Mouse (Mus musculus): Measurements from ENCODE around the gene Maz. TPM values are rescaled to one million over a fixed set of nuclear protein-coding genes. Genes with fewer than 3 reads are reported as not detected.

The Maz gene
- polyA plus RNA-seq (2015; fragmentation: Nextera tagmentation; extraction: Ambion mirVana), result 57.9 and 58.8 TPM in 2 replicates

GRCm38 (mm10) chr7:127026984-127027726 lies at the start of gene Maz:
Maz (minus strand) TSS chr7:127027037.
- WGBS, result under 1% methylated on average over 50 of the region's 63 CpGs
- H3K27ac ChIP-seq (ENCODE audit: low read length), result peak within 1 kb of the TSS; percentile 99
- peak within 1 kb of the TSS; percentile 92 for H3K4me2 ChIP-seq (ENCODE audit: low read length)
- no peaks in the 10 kb centered on the region for H3K27me3 ChIP-seq (replicated peaks; ENCODE audit: control insufficient read depth, insufficient read depth, low read length)
- H3K4me1 ChIP-seq (replicated peaks; ENCODE audit: control insufficient read depth, insufficient read depth, low read length), result peaks cover 36% of the 10 kb centered on the region
- H3K36me3 ChIP-seq (ENCODE audit: control insufficient read depth, insufficient read depth), result peaks cover 7% of the 10 kb centered on the region
- H3K9me3 ChIP-seq (ENCODE audit: control insufficient read depth, low read length), result no peaks in the 10 kb centered on the region
- H3K9ac ChIP-seq (replicated peaks; ENCODE audit: low read depth, low read length), result peak within 1 kb of the TSS; percentile 92
- peak within 1 kb of the TSS; percentile 60 for H3K4me3 ChIP-seq (replicated peaks; ENCODE audit: low read length)
- ATAC-seq, result peak; percentile 92

- H3K9ac ChIP-seq (replicated peaks; ENCODE audit: low read depth, low read length), result no peak overlapping the region
- WGBS, result 89% methylated on average over 5 of the region's 5 CpGs
- no peak for ATAC-seq
These were observed 49.4 kb upstream of the Maz start for GRCm38 (mm10) chr7:127076188-127076587.

GRCm38 (mm10) chr7:127073221-127073620 lies 46.4 kb upstream of the Maz start:
- H3K4me1 ChIP-seq (replicated peaks; ENCODE audit: control insufficient read depth, insufficient read depth, low read length), result no peaks in the 10 kb centered on the region
- H3K27ac ChIP-seq (ENCODE audit: low read length), result no peak overlapping the region
- no peak overlapping the region for H3K9ac ChIP-seq (replicated peaks; ENCODE audit: low read depth, low read length)
- H3K36me3 ChIP-seq (ENCODE audit: control insufficient read depth, insufficient read depth), result no peaks in the 10 kb centered on the region
- no peak overlapping the region for H3K4me3 ChIP-seq (replicated peaks; ENCODE audit: low read length)
- H3K4me2 ChIP-seq (ENCODE audit: low read length), result no peak overlapping the region
- H3K27me3 ChIP-seq (replicated peaks; ENCODE audit: control insufficient read depth, insufficient read depth, low read length), result no peaks in the 10 kb centered on the region
- 84% methylated on average over 4 of the region's 4 CpGs for WGBS
- no peak for ATAC-seq
- H3K9me3 ChIP-seq (ENCODE audit: control insufficient read depth, low read length), result no peaks in the 10 kb centered on the region

More at GRCm38 (mm10) chr7:127076188-127076587, 49.4 kb upstream of the Maz start:
- no peaks in the 10 kb centered on the region for H3K4me1 ChIP-seq (replicated peaks; ENCODE audit: control insufficient read depth, insufficient read depth, low read length)
- H3K4me3 ChIP-seq (replicated peaks; ENCODE audit: low read length), result no peak overlapping the region
- H3K9me3 ChIP-seq (ENCODE audit: control insufficient read depth, low read length), result no peaks in the 10 kb centered on the region
- no peaks in the 10 kb centered on the region for H3K36me3 ChIP-seq (ENCODE audit: control insufficient read depth, insufficient read depth)
- H3K4me2 ChIP-seq (ENCODE audit: low read length), result no peak overlapping the region
- H3K27ac ChIP-seq (ENCODE audit: low read length), result no peak overlapping the region
- H3K27me3 ChIP-seq (replicated peaks; ENCODE audit: control insufficient read depth, insufficient read depth, low read length), result no peaks in the 10 kb centered on the region

GRCm38 (mm10) chr7:127070871-127071413 lies 44.1 kb upstream of the Maz start:
- no peak overlapping the region for H3K4me2 ChIP-seq (ENCODE audit: low read length)
- H3K27me3 ChIP-seq (replicated peaks; ENCODE audit: control insufficient read depth, insufficient read depth, low read length), result no peaks in the 10 kb centered on the region
- H3K4me1 ChIP-seq (replicated peaks; ENCODE audit: control insufficient read depth, insufficient read depth, low read length), result no peaks in the 10 kb centered on the region
- WGBS, result 77% methylated on average over 4 of the region's 4 CpGs
- no peak overlapping the region for H3K4me3 ChIP-seq (replicated peaks; ENCODE audit: low read length)
- no peaks in the 10 kb centered on the region for H3K36me3 ChIP-seq (ENCODE audit: control insufficient read depth, insufficient read depth)
- no peaks in the 10 kb centered on the region for H3K9me3 ChIP-seq (ENCODE audit: control insufficient read depth, low read length)
- no peak for ATAC-seq
- no peak overlapping the region for H3K9ac ChIP-seq (replicated peaks; ENCODE audit: low read depth, low read length)
- H3K27ac ChIP-seq (ENCODE audit: low read length), result no peak overlapping the region

GRCm38 (mm10) chr7:127066317-127066716 lies 39.5 kb upstream of the Maz start:
- ATAC-seq, result no peak
- Histone ChIP-seq H3K4me1 (replicated peaks; ENCODE audit: control insufficient read depth, insufficient read depth, low read length) (no peaks in the 10 kb centered on the region), H3K9ac (replicated peaks; ENCODE audit: low read depth, low read length) (no peak overlapping the region), H3K4me3 (replicated peaks; ENCODE audit: low read length) (no peak overlapping the region), H3K9me3 (ENCODE audit: control insufficient read depth, low read length) (no peaks in the 10 kb centered on the region; the same call in 1 of the 2 replicates), H3K27ac (ENCODE audit: low read length) (no peak overlapping the region), H3K36me3 (ENCODE audit: control insufficient read depth, insufficient read depth) (no peaks in the 10 kb centered on the region), H3K4me2 (ENCODE audit: low read length) (no peak overlapping the region), H3K27me3 (replicated peaks; ENCODE audit: control insufficient read depth, insufficient read depth, low read length) (no peaks in the 10 kb centered on the region)
- 85% methylated on average over 4 of the region's 4 CpGs for WGBS

GRCm38 (mm10) chr7:127065538-127065937 lies 38.7 kb upstream of the Maz start:
- no peaks in the 10 kb centered on the region for H3K4me1 ChIP-seq (replicated peaks; ENCODE audit: control insufficient read depth, insufficient read depth, low read length)
- H3K9me3 ChIP-seq (ENCODE audit: control insufficient read depth, low read length), result no peaks in the 10 kb centered on the region; the same call in 1 of the 2 replicates
- H3K4me3 ChIP-seq (replicated peaks; ENCODE audit: low read length), result no peak overlapping the region
- no peak for ATAC-seq
- WGBS, result 90% methylated on average over 6 of the region's 6 CpGs
- no peak overlapping the region for H3K27ac ChIP-seq (ENCODE audit: low read length)
- H3K4me2 ChIP-seq (ENCODE audit: low read length), result no peak overlapping the region
- no peaks in the 10 kb centered on the region for H3K36me3 ChIP-seq (ENCODE audit: control insufficient read depth, insufficient read depth)
- H3K9ac ChIP-seq (replicated peaks; ENCODE audit: low read depth, low read length), result no peak overlapping the region
- no peaks in the 10 kb centered on the region for H3K27me3 ChIP-seq (replicated peaks; ENCODE audit: control insufficient read depth, insufficient read depth, low read length)

- Histone ChIP-seq H3K27ac (ENCODE audit: low read length) (no peak overlapping the region), H3K4me3 (replicated peaks; ENCODE audit: low read length) (no peak overlapping the region), H3K4me1 (replicated peaks; ENCODE audit: control insufficient read depth, insufficient read depth, low read length) (no peaks in the 10 kb centered on the region), H3K36me3 (ENCODE audit: control insufficient read depth, insufficient read depth) (no peaks in the 10 kb centered on the region), H3K9ac (replicated peaks; ENCODE audit: low read depth, low read length) (no peak overlapping the region), H3K9me3 (ENCODE audit: control insufficient read depth, low read length) (no peaks in the 10 kb centered on the region), H3K4me2 (ENCODE audit: low read length) (no peak overlapping the region), H3K27me3 (replicated peaks; ENCODE audit: control insufficient read depth, insufficient read depth, low read length) (no peaks in the 10 kb centered on the region)
- WGBS, result 76% methylated on average over 5 of the region's 5 CpGs
- ATAC-seq, result no peak
These were observed 28.3 kb upstream of the Maz start for GRCm38 (mm10) chr7:127055026-127055585.

GRCm38 (mm10) chr7:127041851-127042672 lies 15.2 kb upstream of the Maz start, which contains the start of gene Kif22:
Kif22 (minus strand) TSS chr7:127042471.
- peak; percentile 91 for ATAC-seq
- peaks cover 19% of the 10 kb centered on the region for H3K4me1 ChIP-seq (replicated peaks; ENCODE audit: control insufficient read depth, insufficient read depth, low read length)
- H3K27me3 ChIP-seq (replicated peaks; ENCODE audit: control insufficient read depth, insufficient read depth, low read length), result no peaks in the 10 kb centered on the region

GRCm38 (mm10) chr7:127031244-127031643 lies 4.4 kb upstream of the Maz start:
- no peak for ATAC-seq
- Histone ChIP-seq H3K4me3 (replicated peaks; ENCODE audit: low read length) (no peak overlapping the region), H3K27ac (ENCODE audit: low read length) (no peak overlapping the region), H3K36me3 (ENCODE audit: control insufficient read depth, insufficient read depth) (no peaks in the 10 kb centered on the region; the same call in 1 of the 2 replicates), H3K4me1 (replicated peaks; ENCODE audit: control insufficient read depth, insufficient read depth, low read length) (peaks cover 7% of the 10 kb centered on the region), H3K27me3 (replicated peaks; ENCODE audit: control insufficient read depth, insufficient read depth, low read length) (no peaks in the 10 kb centered on the region), H3K9me3 (ENCODE audit: control insufficient read depth, low read length) (no peaks in the 10 kb centered on the region), H3K9ac (replicated peaks; ENCODE audit: low read depth, low read length) (no peak overlapping the region), H3K4me2 (ENCODE audit: low read length) (no peak overlapping the region)
- whole genome bisulfite sequencing, result 79% methylated on average over 1 of the region's 1 CpGs

More at GRCm38 (mm10) chr7:127041851-127042672, 15.2 kb upstream of the Maz start, which contains the start of gene Kif22:
- 0% methylated on average over 53 of the region's 53 CpGs for WGBS
- Histone ChIP-seq H3K9ac (replicated peaks; ENCODE audit: low read depth, low read length) (peak within 1 kb of the TSS; percentile 82), H3K4me2 (ENCODE audit: low read length) (peak within 1 kb of the TSS; percentile 93), H3K27ac (ENCODE audit: low read length) (peak within 1 kb of the TSS; percentile 56), H3K9me3 (ENCODE audit: control insufficient read depth, low read length) (no peaks in the 10 kb centered on the region), H3K36me3 (ENCODE audit: control insufficient read depth, insufficient read depth) (no peaks in the 10 kb centered on the region), H3K4me3 (replicated peaks; ENCODE audit: low read length) (peak within 1 kb of the TSS; percentile 90)
